Mouse (Mus musculus) thymus, postnatal 25 days (tissue): ENCODE measurements around the gene Gm1527.
A peak's percentile ranks its signal among the peaks of the same experiment; 100 is the strongest.
"Not testable (repeated sequence)": the region's sequence is repeated elsewhere in the genome, so short reads cannot be mapped to it uniquely, and the experiment has no call there.

Source experiments
- DNase-seq: peaks from one replicate; pipeline ENCODE4 v3.0.0; 2022

Gene Gm1527

DNA sequence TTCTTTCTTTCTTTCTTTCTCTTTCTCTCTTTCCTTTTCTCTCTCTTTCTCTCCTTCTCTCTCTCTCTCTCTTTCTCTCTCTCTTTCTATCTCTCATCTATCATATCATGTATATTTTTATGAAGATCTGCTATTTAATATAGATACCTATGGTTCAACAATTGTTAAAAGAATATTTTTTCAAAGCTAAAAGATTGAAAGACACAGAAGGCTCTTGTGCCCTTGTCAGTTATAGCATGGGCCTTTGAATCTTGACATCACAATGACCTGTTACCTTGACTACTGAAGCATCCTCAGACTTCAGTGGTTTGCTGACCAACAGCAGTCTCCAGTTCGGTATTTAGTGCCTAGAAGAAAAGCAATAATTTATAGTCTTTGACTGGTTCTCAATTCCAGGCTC lies at the start of gene Gm1527:
Gm1527 (plus strand) TSS at position 301 of the 400 bp plus-strand sequence.
- DNase-seq = no peak

DNA sequence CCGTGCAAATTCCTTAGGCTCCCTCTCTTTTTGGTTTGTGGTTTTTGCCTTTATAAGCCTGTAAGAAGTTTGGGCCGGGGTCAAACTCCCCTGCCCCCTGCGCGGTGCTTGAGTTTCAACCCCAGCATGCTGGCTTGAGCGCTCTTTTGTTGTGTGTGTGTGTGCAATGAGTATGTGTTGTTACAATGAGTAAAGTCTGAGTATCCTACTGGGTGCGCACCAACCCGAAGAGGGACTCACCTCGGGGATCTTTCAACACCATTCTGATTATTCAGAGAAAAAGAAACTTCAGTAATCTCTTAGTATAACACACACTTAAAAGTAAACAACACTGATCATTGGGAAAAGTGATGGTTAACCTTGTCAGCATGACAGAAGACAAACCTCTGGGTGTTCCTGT lies 49.2 kb upstream of the Gm1527 start:
- no peak for DNase-seq

DNA sequence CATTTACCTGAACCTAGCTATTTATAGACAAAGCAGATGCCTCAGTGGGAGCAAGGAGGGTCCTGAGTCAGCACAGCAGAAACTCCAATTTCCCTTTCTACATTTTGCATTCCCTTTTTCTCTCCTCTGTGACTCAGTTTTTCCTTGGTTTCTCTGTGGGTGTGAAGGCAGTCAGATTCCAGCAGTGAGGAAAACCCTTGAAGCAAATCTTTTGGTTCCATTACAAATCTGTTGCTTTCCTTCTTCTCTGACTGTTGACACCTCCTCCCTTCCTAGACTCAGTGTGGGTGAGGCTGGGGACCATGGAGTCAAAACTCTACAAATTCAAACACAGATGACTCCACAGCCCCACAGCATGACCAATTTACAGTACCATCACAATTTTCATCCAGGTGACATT lies 45.3 kb upstream of the Gm1527 start:
- DNase-seq = no peak

DNA sequence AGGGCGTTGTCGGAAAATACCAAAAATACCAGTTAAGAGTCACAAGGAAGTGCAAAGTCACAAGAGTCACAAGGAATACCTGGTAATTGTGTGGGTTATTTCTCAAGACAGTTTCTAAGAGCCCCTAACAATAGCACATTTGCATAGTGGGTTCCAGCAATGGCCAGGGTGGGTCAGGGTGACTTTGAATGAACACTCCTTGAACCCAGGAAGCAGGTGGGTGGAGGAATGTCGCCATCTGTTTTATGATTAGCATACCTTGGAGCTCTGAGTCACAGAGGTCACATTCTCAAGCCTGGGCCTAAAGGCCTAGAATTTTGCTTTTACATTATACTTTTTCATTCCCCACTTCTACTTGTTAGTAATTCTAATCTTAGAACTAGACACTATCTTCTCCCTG lies 40.2 kb upstream of the Gm1527 start:
- not testable (repeated sequence) for DNase-seq

DNA sequence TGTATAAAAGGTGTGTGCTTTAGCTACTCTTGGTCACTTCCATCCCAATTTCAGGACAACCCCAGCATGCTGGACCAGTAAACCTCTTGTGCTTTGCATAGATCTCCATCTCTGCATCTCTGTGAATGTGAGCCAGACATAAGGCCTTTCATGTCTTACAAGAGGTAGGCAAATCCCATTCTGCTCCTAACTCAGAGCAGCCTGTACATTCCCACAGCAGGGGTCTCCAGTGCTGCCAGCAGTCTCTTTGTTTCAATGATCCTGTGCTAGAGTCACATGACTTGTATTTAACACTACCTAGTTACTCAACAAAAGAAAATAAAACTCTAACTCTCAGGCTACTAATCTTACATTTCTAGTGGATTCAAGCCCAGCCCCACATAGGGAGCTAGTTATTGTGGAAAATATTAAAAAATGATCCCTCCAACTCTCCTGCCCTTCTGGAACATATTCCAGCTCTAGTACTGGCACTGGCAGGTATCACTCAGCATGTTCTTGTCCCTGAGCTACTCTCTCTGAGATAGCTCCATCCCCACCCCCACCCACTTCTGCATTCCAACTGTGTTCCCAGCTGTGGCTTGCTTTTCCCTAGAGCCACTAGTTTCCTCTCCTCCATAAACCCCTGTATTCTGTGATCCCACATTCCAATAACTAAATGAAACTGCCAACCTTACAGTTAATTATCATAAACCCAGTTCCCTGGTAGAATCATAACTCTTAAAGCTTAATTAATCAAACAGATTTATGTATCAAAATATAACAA lies 32.6 kb upstream of the Gm1527 start:
- DNase-seq = not testable (repeated sequence)

DNA sequence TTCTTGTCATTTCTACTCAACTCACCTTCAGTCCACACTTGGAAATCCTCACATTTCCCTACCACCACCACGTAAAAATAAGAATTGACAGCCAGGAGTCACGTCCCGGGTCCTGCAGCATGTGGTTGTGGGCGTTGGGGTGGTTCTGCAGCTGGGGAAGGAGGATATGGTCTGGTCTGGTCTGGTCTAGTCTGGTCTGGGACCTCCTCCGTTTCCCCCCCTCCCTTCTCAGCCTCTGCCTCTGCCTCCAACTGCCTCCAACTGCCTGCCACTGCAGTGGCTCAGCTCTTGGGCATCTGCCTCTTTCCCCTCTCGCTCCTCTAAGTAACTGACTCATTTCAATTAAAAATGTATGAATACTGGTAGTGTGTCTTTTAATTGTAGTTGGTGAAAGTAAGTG lies 4.5 kb downstream of the Gm1527 start:
- not testable (repeated sequence) for DNase-seq

DNA sequence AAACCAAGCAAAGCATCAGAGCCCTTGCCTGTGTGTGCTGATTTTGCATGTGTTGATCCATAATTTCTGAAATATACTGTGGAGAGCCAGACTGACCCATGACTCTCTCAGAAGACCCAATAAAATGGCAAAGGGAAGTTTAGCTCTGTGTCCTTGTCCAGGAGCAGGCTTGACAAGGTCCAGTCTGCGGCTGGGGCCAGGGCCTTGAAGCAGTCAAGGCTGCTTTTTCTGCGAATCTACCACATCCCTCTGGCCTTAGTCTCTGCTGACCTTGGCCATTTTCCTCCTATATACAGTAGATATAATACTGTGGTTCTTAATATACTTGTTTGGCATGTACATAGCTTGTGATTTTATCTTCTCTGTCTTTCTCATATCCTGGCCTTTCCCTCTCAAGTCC lies 73.5 kb downstream of the Gm1527 start:
- no peak for DNase-seq

DNA sequence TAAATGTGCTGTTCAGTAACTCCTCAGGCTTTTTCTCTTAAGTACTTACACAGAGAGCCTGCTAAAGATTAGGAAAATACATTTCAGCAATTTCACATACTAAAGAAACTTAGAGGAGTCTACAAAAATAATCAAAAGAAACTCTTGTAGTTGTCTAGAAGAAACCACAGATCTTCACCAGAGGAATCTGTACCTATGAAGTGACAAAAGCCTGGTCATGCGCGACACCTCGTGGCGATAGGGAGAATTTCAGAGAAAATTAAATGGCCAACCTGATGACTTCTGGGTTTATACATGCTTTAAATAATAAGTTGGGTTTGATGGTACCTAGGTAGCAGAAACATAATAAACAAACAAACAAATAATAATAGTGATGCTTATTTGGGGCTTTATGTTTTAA lies 76.4 kb downstream of the Gm1527 start:
- peak; percentile 28 for DNase-seq
